Mouse (Mus musculus): ENCODE measurements around the gene Crocc2.

GRCm38 (mm10) chr1:93144176-93144575, 24.3 kb upstream of the Crocc2 start:
- TF ChIP-seq CTCF (IDR thresholded peaks at IDR 0.05; ENCODE audit: low read depth) = no peak
- TF ChIP-seq EP300 (optimal IDR thresholded peaks at IDR 0.05) = no peak

All from stomach, postnatal 0 days (tissue).